Mouse (Mus musculus): ENCODE results near the gene Gm17455. TPM values are rescaled to one million over a fixed set of nuclear protein-coding genes. Genes with fewer than 3 reads are reported as not detected.

The Gm17455 gene
- polyA plus RNA-seq, 1 experiment from 2014 or later: 0.74 TPM

GRCm38 (mm10) chr10:60353241-60354002 is 46.1 kb upstream of the Gm17455 start:
- H3K36me3 ChIP-seq (ENCODE audit: control insufficient read depth, insufficient read depth, low read length): no peaks in the 10 kb centered on the region
- DNase-seq (ENCODE audit: low spot score) (no peak), ATAC-seq (ENCODE audit: low FRiP score, low TSS enrichment) (no peak)
- no peak overlapping the region for H3K4me2 ChIP-seq (replicated peaks; ENCODE audit: low read depth)
- WGBS: 47% methylated on average over 5 of the region's 5 CpGs
- H3K9ac ChIP-seq (ENCODE audit: low read length): no peak overlapping the region
- no peaks in the 10 kb centered on the region for H3K27me3 ChIP-seq (ENCODE audit: control insufficient read depth, insufficient read depth, low read length)
- no peak overlapping the region for H3K4me3 ChIP-seq (ENCODE audit: low read depth, low read length)
- H3K27ac ChIP-seq (replicated peaks): peak overlapping the region; percentile 53; the same call in 1 of the 2 replicates
- no peak for TF ChIP-seq EP300 (optimal IDR thresholded peaks at IDR 0.05)
- no peak for TF ChIP-seq CTCF (IDR thresholded peaks at IDR 0.05; ENCODE audit: low read depth)
- no peaks in the 10 kb centered on the region for H3K9me3 ChIP-seq (ENCODE audit: control insufficient read depth, low read length)
- H3K4me1 ChIP-seq (replicated peaks; ENCODE audit: control insufficient read depth, insufficient read depth): peaks cover 7% of the 10 kb centered on the region

DNA sequence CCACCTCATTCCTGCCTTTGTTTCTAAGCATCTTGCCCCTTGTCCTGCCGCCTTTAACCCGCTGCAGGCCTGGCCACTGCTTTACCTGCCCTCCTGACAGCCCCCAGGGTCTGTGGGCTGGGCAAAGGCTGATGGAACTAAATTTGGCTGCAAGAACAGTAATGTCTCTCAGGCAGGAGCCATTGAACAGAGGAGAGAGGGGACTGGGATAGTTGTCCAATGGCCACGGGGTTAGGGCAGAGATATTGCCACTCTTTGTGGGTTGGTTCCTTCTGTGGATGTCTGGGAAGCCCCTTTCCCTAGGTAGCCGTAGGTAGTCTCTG is 45.6 kb upstream of the Gm17455 start:
- 89% methylated on average over 4 of the region's 4 CpGs for WGBS
- TF ChIP-seq EP300 (optimal IDR thresholded peaks at IDR 0.05) (no peak), CTCF (IDR thresholded peaks at IDR 0.05; ENCODE audit: low read depth) (no peak)

DNA sequence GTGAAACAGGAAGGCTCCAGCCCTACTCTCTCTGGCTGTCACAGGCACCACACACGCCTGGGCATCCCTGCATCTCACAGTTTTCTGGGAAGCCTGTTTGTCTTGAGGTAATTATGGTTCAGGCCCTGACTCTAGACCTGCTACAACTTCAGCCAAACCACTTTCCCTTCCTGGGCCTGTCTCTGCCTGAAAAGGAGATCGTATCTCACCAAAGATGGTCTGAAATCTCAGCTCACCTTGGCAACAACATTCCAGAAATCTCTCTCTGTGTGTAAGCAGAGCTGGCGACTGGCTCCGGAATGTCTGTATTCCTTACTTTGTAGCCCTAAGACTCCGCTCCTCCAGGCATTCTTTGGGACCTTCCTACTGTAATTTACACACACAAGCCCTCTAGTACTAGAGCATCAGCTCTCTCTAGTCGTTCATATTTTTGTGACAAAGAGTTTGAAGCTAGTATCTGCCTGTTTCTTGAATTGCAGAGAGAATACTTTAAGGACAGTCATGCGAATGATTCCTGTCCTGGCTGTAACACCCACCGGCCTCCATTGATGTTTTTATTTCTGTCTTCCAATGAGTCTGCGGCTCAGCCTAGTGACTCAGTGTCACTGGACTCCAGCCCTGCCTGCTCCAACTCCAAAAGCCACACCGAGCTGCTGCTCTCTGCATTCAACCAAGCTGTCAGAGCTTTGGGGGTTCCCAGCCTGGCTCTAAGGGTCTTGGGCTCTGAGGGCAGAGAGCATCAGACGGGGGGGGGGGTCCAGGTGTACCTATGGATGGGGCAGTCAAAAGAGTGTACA is 44.4 kb upstream of the Gm17455 start:
- DNase-seq (ENCODE audit: low spot score) (no peak), ATAC-seq (ENCODE audit: low FRiP score, low TSS enrichment) (no peak)
- 50% methylated on average over 11 of the region's 11 CpGs for WGBS
- peaks cover 6% of the 10 kb centered on the region; the same call in 1 of the 2 replicates for H3K4me1 ChIP-seq (replicated peaks; ENCODE audit: control insufficient read depth, insufficient read depth)
- H3K9ac ChIP-seq (ENCODE audit: low read length): no peak overlapping the region
- no peaks in the 10 kb centered on the region for H3K9me3 ChIP-seq (ENCODE audit: control insufficient read depth, low read length)
- H3K4me3 ChIP-seq (ENCODE audit: low read depth, low read length): no peak overlapping the region
- H3K27ac ChIP-seq (replicated peaks): peak overlapping the region; percentile 75
- no peak overlapping the region for H3K4me2 ChIP-seq (replicated peaks; ENCODE audit: low read depth)
- no peaks in the 10 kb centered on the region for H3K27me3 ChIP-seq (ENCODE audit: control insufficient read depth, insufficient read depth, low read length)
- TF ChIP-seq EP300 (optimal IDR thresholded peaks at IDR 0.05) (no peak), CTCF (IDR thresholded peaks at IDR 0.05; ENCODE audit: low read depth) (no peak)
- no peaks in the 10 kb centered on the region for H3K36me3 ChIP-seq (ENCODE audit: control insufficient read depth, insufficient read depth, low read length)

More for the DNA sequence above, 45.6 kb upstream of the Gm17455 start:
- H3K27ac ChIP-seq (replicated peaks): no peak overlapping the region
- DNase-seq (ENCODE audit: low spot score) (no peak), ATAC-seq (ENCODE audit: low FRiP score, low TSS enrichment) (no peak)
- H3K9me3 ChIP-seq (ENCODE audit: control insufficient read depth, low read length): no peaks in the 10 kb centered on the region
- H3K4me3 ChIP-seq (ENCODE audit: low read depth, low read length): no peak overlapping the region
- no peak overlapping the region for H3K9ac ChIP-seq (ENCODE audit: low read length)
- no peaks in the 10 kb centered on the region for H3K27me3 ChIP-seq (ENCODE audit: control insufficient read depth, insufficient read depth, low read length)
- H3K4me2 ChIP-seq (replicated peaks; ENCODE audit: low read depth): no peak overlapping the region
- no peaks in the 10 kb centered on the region for H3K36me3 ChIP-seq (ENCODE audit: control insufficient read depth, insufficient read depth, low read length)
- peaks cover 7% of the 10 kb centered on the region for H3K4me1 ChIP-seq (replicated peaks; ENCODE audit: control insufficient read depth, insufficient read depth)

- 89% methylated on average over 4 of the region's 4 CpGs for WGBS
- Histone ChIP-seq H3K27ac (replicated peaks) (no peak overlapping the region), H3K27me3 (ENCODE audit: control insufficient read depth, insufficient read depth, low read length) (no peaks in the 10 kb centered on the region), H3K36me3 (ENCODE audit: control insufficient read depth, insufficient read depth, low read length) (no peaks in the 10 kb centered on the region), H3K9ac (ENCODE audit: low read length) (no peak overlapping the region), H3K4me1 (replicated peaks; ENCODE audit: control insufficient read depth, insufficient read depth) (no peaks in the 10 kb centered on the region), H3K9me3 (ENCODE audit: control insufficient read depth, low read length) (no peaks in the 10 kb centered on the region), H3K4me3 (ENCODE audit: low read depth, low read length) (no peak overlapping the region), H3K4me2 (replicated peaks; ENCODE audit: low read depth) (no peak overlapping the region)
- ATAC-seq (ENCODE audit: low FRiP score, low TSS enrichment) (no peak), DNase-seq (ENCODE audit: low spot score) (no peak)
- TF ChIP-seq CTCF (IDR thresholded peaks at IDR 0.05; ENCODE audit: low read depth) (no peak), EP300 (optimal IDR thresholded peaks at IDR 0.05) (no peak)
These were observed 42.1 kb upstream of the Gm17455 start for GRCm38 (mm10) chr10:60357441-60357840.

DNA sequence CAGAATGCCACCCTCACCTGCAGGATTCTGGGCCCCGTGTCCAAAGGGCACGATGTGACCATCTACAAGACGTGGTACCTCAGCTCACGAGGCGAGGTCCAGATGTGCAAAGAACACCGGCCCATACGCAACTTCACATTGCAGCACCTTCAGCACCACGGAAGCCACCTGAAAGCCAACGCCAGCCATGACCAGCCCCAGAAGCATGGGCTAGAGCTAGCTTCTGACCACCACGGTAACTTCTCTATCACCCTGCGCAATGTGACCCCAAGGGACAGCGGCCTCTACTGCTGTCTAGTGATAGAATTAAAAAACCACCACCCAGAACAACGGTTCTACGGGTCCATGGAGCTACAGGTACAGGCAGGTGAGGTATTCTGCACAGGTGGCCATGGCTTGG is 41.6 kb upstream of the Gm17455 start:
- Histone ChIP-seq H3K4me1 (replicated peaks; ENCODE audit: control insufficient read depth, insufficient read depth) (no peaks in the 10 kb centered on the region), H3K9ac (ENCODE audit: low read length) (no peak overlapping the region), H3K27me3 (ENCODE audit: control insufficient read depth, insufficient read depth, low read length) (no peaks in the 10 kb centered on the region), H3K9me3 (ENCODE audit: control insufficient read depth, low read length) (no peaks in the 10 kb centered on the region), H3K4me2 (replicated peaks; ENCODE audit: low read depth) (no peak overlapping the region), H3K36me3 (ENCODE audit: control insufficient read depth, insufficient read depth, low read length) (no peaks in the 10 kb centered on the region), H3K4me3 (ENCODE audit: low read depth, low read length) (no peak overlapping the region), H3K27ac (replicated peaks) (no peak overlapping the region)
- ATAC-seq (ENCODE audit: low FRiP score, low TSS enrichment) (no peak), DNase-seq (ENCODE audit: low spot score) (no peak)
- 93% methylated on average over 14 of the region's 14 CpGs for WGBS
- no peak for TF ChIP-seq CTCF (IDR thresholded peaks at IDR 0.05; ENCODE audit: low read depth)
- TF ChIP-seq EP300 (optimal IDR thresholded peaks at IDR 0.05): no peak

- H3K9ac ChIP-seq (ENCODE audit: low read length): no peak overlapping the region
- WGBS: 57% methylated on average over 4 of the region's 4 CpGs
- H3K4me1 ChIP-seq (replicated peaks; ENCODE audit: control insufficient read depth, insufficient read depth): no peaks in the 10 kb centered on the region
- no peak overlapping the region for H3K4me2 ChIP-seq (replicated peaks; ENCODE audit: low read depth)
- DNase-seq (ENCODE audit: low spot score) (no peak), ATAC-seq (ENCODE audit: low FRiP score, low TSS enrichment) (no peak)
- no peaks in the 10 kb centered on the region for H3K36me3 ChIP-seq (ENCODE audit: control insufficient read depth, insufficient read depth, low read length)
- H3K27me3 ChIP-seq (ENCODE audit: control insufficient read depth, insufficient read depth, low read length): no peaks in the 10 kb centered on the region
- TF ChIP-seq EP300 (optimal IDR thresholded peaks at IDR 0.05): no peak
- no peak for TF ChIP-seq CTCF (IDR thresholded peaks at IDR 0.05; ENCODE audit: low read depth)
- H3K9me3 ChIP-seq (ENCODE audit: control insufficient read depth, low read length): no peaks in the 10 kb centered on the region
- H3K27ac ChIP-seq (replicated peaks): no peak overlapping the region
- H3K4me3 ChIP-seq (ENCODE audit: low read depth, low read length): no peak overlapping the region
These were observed 40.8 kb upstream of the Gm17455 start for GRCm38 (mm10) chr10:60358776-60359175.

All from stomach, postnatal 0 days (tissue).